ENCODE assay signal across 8 mouse cellular contexts in the genomic region with DNA sequence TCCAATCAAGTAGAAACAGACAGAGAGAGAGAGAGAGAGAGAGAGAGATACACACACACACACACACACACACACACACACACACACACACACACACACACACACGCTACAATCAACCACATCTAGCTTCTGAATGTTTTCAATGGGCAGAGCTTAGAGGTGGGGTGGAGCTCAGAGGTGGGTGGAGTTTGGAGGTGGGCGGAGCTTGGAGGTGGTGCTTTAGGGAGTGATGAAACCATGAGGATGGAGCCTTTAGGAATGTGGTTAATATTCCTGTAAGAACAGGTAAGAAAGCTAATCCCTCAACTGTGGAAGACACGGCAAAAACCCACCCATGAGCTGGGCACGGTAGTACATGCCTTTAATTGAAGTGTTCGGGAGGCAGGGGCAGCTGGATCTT.
"Had no signal": no experiment of that assay in that cellular context is flagged by ENCODE, and none has a peak within 500 bp of the region (broad histone marks: within the 10 kb centered on the region; RNA-seq: fewer than 3 reads in every experiment).

No protein-coding gene starts in this region.

- H3K27ac ChIP-seq: limb, embryonic 12.5 days; liver, embryonic 15.5 days; macrophage; midbrain, embryonic 13.5 days had no signal

- H3K9me3 ChIP-seq: liver, embryonic 15.5 days; midbrain, embryonic 13.5 days had no signal

- DNase-seq: kidney, postnatal 25 days; lung, adult 2 months; right cerebral cortex, adult 18-20 months; right cerebral cortex, postnatal 25 days had no signal

- H3K4me1 ChIP-seq: liver, embryonic 15.5 days had no signal

- H3K36me3 ChIP-seq: limb, embryonic 12.5 days; liver, embryonic 15.5 days; midbrain, embryonic 13.5 days had no signal

- H3K4me3 ChIP-seq: limb, embryonic 12.5 days; liver, embryonic 15.5 days; midbrain, embryonic 13.5 days had no signal

- H3K27me3 ChIP-seq: liver, embryonic 15.5 days; midbrain, embryonic 13.5 days had no signal
